Mouse (Mus musculus): Measurements from ENCODE around the gene Krt19. TPM values are rescaled to one million over a fixed set of nuclear protein-coding genes. Genes with fewer than 3 reads are reported as not detected.

The Krt19 gene
- 0.36 and 0.51 TPM in 2 replicates for polyA plus RNA-seq (2012; rRNA removed)

- peaks cover 3% of the 10 kb centered on the region; the same call in 1 of the 2 replicates for H3K27me3 ChIP-seq (ENCODE audit: control insufficient read depth, insufficient read depth, low read length)
- TF ChIP-seq CTCF (IDR thresholded peaks at IDR 0.05; ENCODE audit: borderline replicate concordance, insufficient read depth, low read depth, low read length), result no peak
- no peak for TF ChIP-seq POLR2A (IDR thresholded peaks at IDR 0.05; ENCODE audit: borderline replicate concordance, insufficient read depth, low read length)
- no peak within 1 kb of the TSS for H3K4me3 ChIP-seq (replicated peaks; ENCODE audit: insufficient read depth, low read depth, low read length)
- no peaks in the 10 kb centered on the region; the same call in 1 of the 2 replicates for H3K4me1 ChIP-seq (ENCODE audit: control insufficient read depth, insufficient read depth, low read length)
- no peak within 1 kb of the TSS for H3K27ac ChIP-seq (ENCODE audit: insufficient read depth, low read length)
- WGBS, result 24% methylated on average over 9 of the region's 9 CpGs
- DNase-seq, result no peak
Observed at GRCm38 (mm10) chr11:100148615-100149330, at the start of gene Krt19. Krt19 (minus strand) TSS chr11:100148665.

- DNase-seq, result no peak
- Histone ChIP-seq H3K4me1 (ENCODE audit: control insufficient read depth, insufficient read depth, low read length) (no peaks in the 10 kb centered on the region), H3K4me3 (replicated peaks; ENCODE audit: insufficient read depth, low read depth, low read length) (no peak within 1 kb of the TSS), H3K27me3 (ENCODE audit: control insufficient read depth, insufficient read depth, low read length) (no peaks in the 10 kb centered on the region), H3K27ac (ENCODE audit: insufficient read depth, low read length) (no peak within 1 kb of the TSS)
- TF ChIP-seq POLR2A (IDR thresholded peaks at IDR 0.05; ENCODE audit: borderline replicate concordance, insufficient read depth, low read length), result no peak
- no peak for TF ChIP-seq CTCF (IDR thresholded peaks at IDR 0.05; ENCODE audit: borderline replicate concordance, insufficient read depth, low read depth, low read length)
- 44% methylated on average over 9 of the region's 9 CpGs for WGBS
Observed at GRCm38 (mm10) chr11:100192992-100193391, 44.5 kb upstream of the Krt19 start, which contains the start of gene Krt9. Krt9 (minus strand) TSS chr11:100193246.

GRCm38 (mm10) chr11:100191820-100192219 is 43.4 kb upstream of the Krt19 start:
- Histone ChIP-seq H3K27me3 (ENCODE audit: control insufficient read depth, insufficient read depth, low read length) (no peaks in the 10 kb centered on the region), H3K27ac (ENCODE audit: insufficient read depth, low read length) (no peak overlapping the region), H3K4me3 (replicated peaks; ENCODE audit: insufficient read depth, low read depth, low read length) (no peak overlapping the region), H3K4me1 (ENCODE audit: control insufficient read depth, insufficient read depth, low read length) (no peaks in the 10 kb centered on the region; the same call in 1 of the 2 replicates)
- DNase-seq, result no peak
- 93% methylated on average over 3 of the region's 3 CpGs for WGBS
- TF ChIP-seq CTCF (IDR thresholded peaks at IDR 0.05; ENCODE audit: borderline replicate concordance, insufficient read depth, low read depth, low read length) (no peak), POLR2A (IDR thresholded peaks at IDR 0.05; ENCODE audit: borderline replicate concordance, insufficient read depth, low read length) (no peak)

- Histone ChIP-seq H3K4me3 (replicated peaks; ENCODE audit: insufficient read depth, low read depth, low read length) (no peak overlapping the region), H3K27ac (ENCODE audit: insufficient read depth, low read length) (no peak overlapping the region), H3K4me1 (ENCODE audit: control insufficient read depth, insufficient read depth, low read length) (no peaks in the 10 kb centered on the region; the same call in 1 of the 2 replicates), H3K27me3 (ENCODE audit: control insufficient read depth, insufficient read depth, low read length) (no peaks in the 10 kb centered on the region)
- TF ChIP-seq CTCF (IDR thresholded peaks at IDR 0.05; ENCODE audit: borderline replicate concordance, insufficient read depth, low read depth, low read length) (no peak), POLR2A (IDR thresholded peaks at IDR 0.05; ENCODE audit: borderline replicate concordance, insufficient read depth, low read length) (no peak)
- 20% methylated on average over 8 of the region's 8 CpGs for WGBS
- DNase-seq, result peak in 1 of 2 experiments; percentile 6
Observed at GRCm38 (mm10) chr11:100186736-100187135, 38.3 kb upstream of the Krt19 start.

GRCm38 (mm10) chr11:100181725-100182124 is 33.3 kb upstream of the Krt19 start:
- Histone ChIP-seq H3K27me3 (ENCODE audit: control insufficient read depth, insufficient read depth, low read length) (no peaks in the 10 kb centered on the region), H3K27ac (ENCODE audit: insufficient read depth, low read length) (no peak overlapping the region), H3K4me1 (ENCODE audit: control insufficient read depth, insufficient read depth, low read length) (no peaks in the 10 kb centered on the region; the same call in 1 of the 2 replicates), H3K4me3 (replicated peaks; ENCODE audit: insufficient read depth, low read depth, low read length) (no peak overlapping the region)
- 71% methylated on average over 7 of the region's 7 CpGs for WGBS
- DNase-seq, result no peak
- no peak for TF ChIP-seq POLR2A (IDR thresholded peaks at IDR 0.05; ENCODE audit: borderline replicate concordance, insufficient read depth, low read length)
- no peak for TF ChIP-seq CTCF (IDR thresholded peaks at IDR 0.05; ENCODE audit: borderline replicate concordance, insufficient read depth, low read depth, low read length)

GRCm38 (mm10) chr11:100179260-100179659 is 30.8 kb upstream of the Krt19 start:
- no peak for TF ChIP-seq POLR2A (IDR thresholded peaks at IDR 0.05; ENCODE audit: borderline replicate concordance, insufficient read depth, low read length)
- no peak for TF ChIP-seq CTCF (IDR thresholded peaks at IDR 0.05; ENCODE audit: borderline replicate concordance, insufficient read depth, low read depth, low read length)
- no peaks in the 10 kb centered on the region for H3K4me1 ChIP-seq (ENCODE audit: control insufficient read depth, insufficient read depth, low read length)
- H3K27me3 ChIP-seq (ENCODE audit: control insufficient read depth, insufficient read depth, low read length), result no peaks in the 10 kb centered on the region
- H3K4me3 ChIP-seq (replicated peaks; ENCODE audit: insufficient read depth, low read depth, low read length), result no peak overlapping the region
- WGBS, result 75% methylated on average over 3 of the region's 3 CpGs
- H3K27ac ChIP-seq (ENCODE audit: insufficient read depth, low read length), result no peak overlapping the region
- no peak for DNase-seq

GRCm38 (mm10) chr11:100178307-100178706 is 29.8 kb upstream of the Krt19 start:
- WGBS, result 38% methylated on average over 5 of the region's 5 CpGs

GRCm38 (mm10) chr11:100176791-100177190 is 28.3 kb upstream of the Krt19 start:
- TF ChIP-seq CTCF (IDR thresholded peaks at IDR 0.05; ENCODE audit: borderline replicate concordance, insufficient read depth, low read depth, low read length), result no peak
- no peak for TF ChIP-seq POLR2A (IDR thresholded peaks at IDR 0.05; ENCODE audit: borderline replicate concordance, insufficient read depth, low read length)
- WGBS, result 86% methylated on average over 9 of the region's 9 CpGs
- no peaks in the 10 kb centered on the region for H3K4me1 ChIP-seq (ENCODE audit: control insufficient read depth, insufficient read depth, low read length)

More at GRCm38 (mm10) chr11:100178307-100178706, 29.8 kb upstream of the Krt19 start:
- Histone ChIP-seq H3K27ac (ENCODE audit: insufficient read depth, low read length) (no peak overlapping the region), H3K27me3 (ENCODE audit: control insufficient read depth, insufficient read depth, low read length) (no peaks in the 10 kb centered on the region), H3K4me3 (replicated peaks; ENCODE audit: insufficient read depth, low read depth, low read length) (no peak overlapping the region), H3K4me1 (ENCODE audit: control insufficient read depth, insufficient read depth, low read length) (no peaks in the 10 kb centered on the region)
- TF ChIP-seq CTCF (IDR thresholded peaks at IDR 0.05; ENCODE audit: borderline replicate concordance, insufficient read depth, low read depth, low read length), result no peak
- no peak for TF ChIP-seq POLR2A (IDR thresholded peaks at IDR 0.05; ENCODE audit: borderline replicate concordance, insufficient read depth, low read length)
- DNase-seq, result no peak

More at GRCm38 (mm10) chr11:100176791-100177190, 28.3 kb upstream of the Krt19 start:
- no peaks in the 10 kb centered on the region for H3K27me3 ChIP-seq (ENCODE audit: control insufficient read depth, insufficient read depth, low read length)
- DNase-seq, result no peak
- H3K4me3 ChIP-seq (replicated peaks; ENCODE audit: insufficient read depth, low read depth, low read length), result no peak overlapping the region
- no peak overlapping the region for H3K27ac ChIP-seq (ENCODE audit: insufficient read depth, low read length)
